Mouse (Mus musculus) CH12.LX (cell line): Measurements from ENCODE around the gene Picalm. TPM values are rescaled to one million over a fixed set of nuclear protein-coding genes. Genes with fewer than 3 reads are reported as not detected.

Experiments used
- DNase-seq: peaks from one replicate; pipeline ENCODE4 v3.0.0-alpha.2; 2013; ENCODE audit errors: extremely low read depth
- H3K27ac ChIP-seq: 2 replicates; pipeline ENCODE4 v1.5.1; 2012; ENCODE audit warnings: low read depth, mild to moderate bottlenecking, control low read depth, moderate library complexity; ENCODE audit not compliant: insufficient read depth
- H3K27me3 ChIP-seq: replicated peaks from 2 replicates; pipeline ENCODE3; 2012; ENCODE audit warnings: inconsistent platforms
- H3K36me3 ChIP-seq, 2 experiments: replicated peaks in 1 of 2; 2 replicates each; pipeline versions ENCODE3 to v1.6.1; 2012; ENCODE audit warnings: inconsistent platforms in 1 of 2, low read length in 1 of 2, mild to moderate bottlenecking in 1 of 2, mixed read lengths in 1 of 2, moderate library complexity in 1 of 2; ENCODE audit not compliant: control insufficient read depth in 1 of 2, insufficient read depth in 1 of 2
- H3K4me1 ChIP-seq, 2 experiments: 2 replicates each; pipeline ENCODE4 v1.6.1; 2012; ENCODE audit warnings: inconsistent platforms in 1 of 2, moderate library complexity in 1 of 2; ENCODE audit not compliant: insufficient read depth in 2 of 2, control insufficient read depth in 1 of 2
- H3K4me2 ChIP-seq: 2 replicates; pipeline ENCODE4 v1.6.1; 2012; ENCODE audit warnings: low read depth, mild to moderate bottlenecking, control low read depth; ENCODE audit not compliant: poor library complexity, insufficient read depth, severe bottlenecking
- H3K4me3 ChIP-seq, 3 experiments: fragments of 150-350 bp in 1 of 3; sonication (generic) in 1 of 3; replicated peaks in 1 of 3; 2 replicates each; pipeline versions ENCODE3 to v1.5.1; 2011 to 2012; ENCODE audit warnings: low read depth in 2 of 3, low read length in 2 of 3, mild to moderate bottlenecking in 2 of 3, moderate library complexity in 2 of 3, control low read depth in 1 of 3, improper control_type of control experiment in 1 of 3, inconsistent platforms in 1 of 3, mixed read lengths in 1 of 3; ENCODE audit not compliant: poor library complexity in 1 of 3
- H3K79me2 ChIP-seq: replicated peaks from 2 replicates; pipeline ENCODE4 v1.6.1; 2012; ENCODE audit warnings: mild to moderate bottlenecking, moderate library complexity; ENCODE audit not compliant: control insufficient read depth, poor library complexity, insufficient read depth, severe bottlenecking; ENCODE audit errors: extremely low read depth
- H3K9ac ChIP-seq: 2 replicates; pipeline ENCODE4 v1.6.1; 2012; ENCODE audit warnings: low read depth, mild to moderate bottlenecking, control low read depth, moderate library complexity; ENCODE audit not compliant: insufficient read depth
- H3K9me3 ChIP-seq: replicated peaks from 2 replicates; pipeline ENCODE3; 2012; ENCODE audit warnings: low read length, inconsistent platforms, mixed read lengths
- CHD2 ChIP-seq: IDR thresholded peaks from 2 replicates; pipeline ENCODE4 v1.6.1; 2011; ENCODE audit warnings: low read length, improper control_type of control experiment
- E2F4 ChIP-seq: IDR thresholded peaks from 2 replicates; pipeline ENCODE4 v1.6.1; 2011; ENCODE audit warnings: low read depth, low read length, improper control_type of control experiment; ENCODE audit not compliant: insufficient replicate concordance
- EP300 ChIP-seq: IDR thresholded peaks from 2 replicates; pipeline ENCODE4 v1.6.1; 2011; ENCODE audit warnings: low read length, improper control_type of control experiment
- GABPA ChIP-seq: IDR thresholded peaks from 2 replicates; pipeline ENCODE4 v1.6.1; 2012; ENCODE audit warnings: low read depth, low read length, improper control_type of control experiment, inconsistent platforms; ENCODE audit not compliant: insufficient replicate concordance
- IRF4 ChIP-seq: IDR thresholded peaks from 2 replicates; pipeline ENCODE4 v1.6.1; 2014; ENCODE audit warnings: low read depth, mild to moderate bottlenecking, inconsistent platforms, low read length, improper control_type of control experiment
- KAT2A ChIP-seq: IDR thresholded peaks from 2 replicates; pipeline ENCODE4 v1.6.1; 2012; ENCODE audit warnings: low read length, improper control_type of control experiment, inconsistent platforms; ENCODE audit not compliant: insufficient replicate concordance
- MAFK ChIP-seq: IDR thresholded peaks from 2 replicates; pipeline ENCODE4 v1.6.1; 2011; ENCODE audit warnings: low read length, improper control_type of control experiment; ENCODE audit not compliant: insufficient replicate concordance
- MAZ ChIP-seq: IDR thresholded peaks from 2 replicates; pipeline ENCODE4 v1.6.1; 2012; ENCODE audit warnings: low read depth, mild to moderate bottlenecking, inconsistent platforms, low read length, improper control_type of control experiment, moderate library complexity
- NELFE ChIP-seq: IDR thresholded peaks from 2 replicates; pipeline ENCODE4 v1.6.1; 2011; ENCODE audit warnings: low read depth, low read length, improper control_type of control experiment
- NRF1 ChIP-seq: IDR thresholded peaks from 2 replicates; pipeline ENCODE4 v1.6.1; 2014; ENCODE audit warnings: low read depth, mild to moderate bottlenecking, inconsistent platforms, low read length, improper control_type of control experiment, moderate library complexity
- PAX5 ChIP-seq: IDR thresholded peaks from 2 replicates; pipeline ENCODE4 v1.6.1; 2012; ENCODE audit warnings: low read length, inconsistent platforms, mixed read lengths
- POLR2AphosphoS2 ChIP-seq: IDR thresholded peaks from 2 replicates; pipeline ENCODE4 v1.6.1; 2011; ENCODE audit warnings: low read depth, low read length, improper control_type of control experiment
- RCOR1 ChIP-seq: conservative IDR thresholded peaks from 2 replicates; pipeline ENCODE4 v1.6.1; 2012; ENCODE audit warnings: low read depth, mild to moderate bottlenecking, inconsistent platforms, low read length, improper control_type of control experiment
- SMC3 ChIP-seq: IDR thresholded peaks from 2 replicates; pipeline ENCODE4 v1.6.1; 2011; ENCODE audit warnings: low read depth, low read length, improper control_type of control experiment
- UBTF ChIP-seq: IDR thresholded peaks from 2 replicates; pipeline ENCODE4 v1.6.1; 2012; ENCODE audit warnings: low read depth, mild to moderate bottlenecking, inconsistent platforms, low read length, improper control_type of control experiment, moderate library complexity
- USF1 ChIP-seq: IDR thresholded peaks from 2 replicates; pipeline ENCODE4 v1.6.1; 2014; ENCODE audit warnings: low read depth, mild to moderate bottlenecking, inconsistent platforms, low read length, improper control_type of control experiment
- USF2 ChIP-seq: conservative IDR thresholded peaks from 2 replicates; pipeline ENCODE4 v1.6.1; 2011; ENCODE audit warnings: low read depth, low read length, improper control_type of control experiment
- ZKSCAN1 ChIP-seq: IDR thresholded peaks from 2 replicates; pipeline ENCODE4 v1.6.1; 2012; ENCODE audit warnings: low read depth, inconsistent platforms, low read length, improper control_type of control experiment, borderline replicate concordance
- ZMIZ1 ChIP-seq: IDR thresholded peaks from 2 replicates; pipeline ENCODE4 v1.6.1; 2012; ENCODE audit warnings: low read depth, mild to moderate bottlenecking, inconsistent platforms, low read length, improper control_type of control experiment
- ZNF384 ChIP-seq: IDR thresholded peaks from 2 replicates; pipeline ENCODE4 v1.6.1; 2012; ENCODE audit warnings: low read depth, low read length, improper control_type of control experiment, inconsistent platforms
- dilution Hi-C: fragments of 300-500 bp; cut with MboI; formaldehyde crosslinking; loops from 2 replicates; pipeline ENCODE4 v1.14.3; 2020; ENCODE audit warnings: low sequenced_read_pairs; ENCODE audit not compliant: extremely low pct_unique_long_range_greater_than_20kb, extremely low pct_ligation_motif_present
- in situ Hi-C: fragments of 300-500 bp; cut with MboI; formaldehyde crosslinking; loops from 3 replicates; pipeline ENCODE4 v1.14.3; 2019; ENCODE audit warnings: low sequenced_read_pairs, low pct_ligation_motif_present, low pct_unique_long_range_greater_than_20kb, mixed read lengths
- polyA plus RNA-seq: library from polyadenylated mRNA; unstranded; fragments of >175 nt; gene quantifications from 2 replicates; pipeline ENCODE4 v1.2.1, GENCODE M21; 2012; ENCODE audit warnings: low read depth; ENCODE audit not compliant: insufficient read length
- total RNA-seq, 2 experiments: library from RNA; depleted of rRNA; stranded (reverse); fragments of 300-350 nt in 1 of 2; fragments of >200 nt in 1 of 2; gene quantifications; 2 replicates each; pipeline ENCODE4 v1.2.3; 2012 to 2014

Gene Picalm
- total and polyA plus RNA-seq, 3 experiments: 27.6 to 94.3 (median 53.4) TPM

DNA sequence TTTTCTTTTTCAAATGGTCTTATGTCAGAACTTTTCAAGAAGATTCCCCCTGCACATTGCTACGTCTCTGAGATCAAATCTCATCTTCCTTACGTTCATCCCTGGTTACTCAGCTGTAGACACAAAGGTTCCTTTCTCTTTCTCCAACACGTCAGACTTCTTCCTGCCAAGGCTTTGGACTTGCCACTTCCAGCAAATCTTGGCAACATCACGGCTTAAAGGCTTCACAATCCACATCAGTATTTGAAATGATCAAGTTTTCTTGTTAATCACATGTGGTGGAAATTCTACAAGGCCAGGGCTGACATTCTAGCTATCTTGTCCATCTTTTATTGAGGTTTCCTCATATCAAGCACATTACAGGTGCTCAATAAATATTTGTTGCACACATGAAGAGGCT is 39.0 kb upstream of the Picalm start:
- H3K27ac ChIP-seq: no peak overlapping the region
- TF ChIP-seq GABPA: no peak
- no peak for TF ChIP-seq EP300
- no peak for TF ChIP-seq ZNF384
- TF ChIP-seq USF1: no peak
- TF ChIP-seq IRF4: no peak
- TF ChIP-seq ZKSCAN1: no peak
- TF ChIP-seq MAZ: no peak
- TF ChIP-seq ZMIZ1: no peak
- TF ChIP-seq NRF1: no peak
- no peak for TF ChIP-seq CHD2
- TF ChIP-seq SMC3: no peak
- TF ChIP-seq RCOR1: no peak
- TF ChIP-seq E2F4: no peak
- no peak for TF ChIP-seq NELFE
- no peak for TF ChIP-seq MAFK
- no peak for TF ChIP-seq POLR2AphosphoS2
- no peak for TF ChIP-seq USF2
- TF ChIP-seq UBTF: no peak
- no peak for TF ChIP-seq PAX5
- TF ChIP-seq, all 38 proteins: peak for 0
- Histone ChIP-seq H3K4me3 (no peak overlapping the region), H3K9me3 (peaks cover 3% of the 10 kb centered on the region), H3K79me2 (no peaks in the 10 kb centered on the region), H3K27me3 (peaks cover 4% of the 10 kb centered on the region), H3K4me2 (no peak overlapping the region), H3K4me1 (peaks cover 0 to 4% of the 10 kb centered on the region in 2 experiments; a peak in 1 of 4 replicates), H3K9ac (no peak overlapping the region), H3K36me3 (no peaks in the 10 kb centered on the region)
- dilution Hi-C loops (no loop called here), in situ Hi-C loops (no loop called here)
- DNase-seq: no peak

DNA sequence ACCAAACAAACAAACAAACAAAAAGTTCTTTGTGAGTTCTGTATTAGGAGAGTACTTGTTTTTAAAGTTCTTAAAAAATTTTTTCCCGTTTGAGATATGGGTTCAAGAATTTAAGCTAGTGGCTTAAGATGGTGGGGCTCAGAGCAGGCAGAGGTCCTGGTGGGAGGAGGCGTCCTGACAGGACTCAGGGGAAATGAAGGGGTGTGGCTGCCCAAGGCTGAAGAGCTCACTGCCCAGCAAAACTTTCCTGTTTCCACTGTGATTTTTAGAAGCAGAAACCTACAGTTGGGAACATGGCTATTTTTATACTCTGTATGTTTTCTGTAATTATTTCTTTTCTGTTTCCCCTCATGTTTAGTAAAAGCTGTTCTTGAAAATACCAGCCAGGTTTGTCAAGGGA is 38.3 kb upstream of the Picalm start:
- no peak for DNase-seq
- dilution Hi-C loops: no loop called here
- peaks cover 3% of the 10 kb centered on the region for H3K9me3 ChIP-seq
- TF ChIP-seq IRF4 (no peak), E2F4 (no peak), USF1 (no peak), KAT2A (no peak)
- TF ChIP-seq, all 38 proteins: peak for 0
- H3K4me1 ChIP-seq: peaks cover 2 to 8% of the 10 kb centered on the region in 2 experiments
- H3K9ac ChIP-seq: no peak overlapping the region
- no peak overlapping the region for H3K4me3 ChIP-seq
- H3K4me2 ChIP-seq: no peak overlapping the region
- in situ Hi-C loops: no loop called here
- H3K27me3 ChIP-seq: peaks cover 4% of the 10 kb centered on the region
- no peak overlapping the region for H3K27ac ChIP-seq
- H3K79me2 ChIP-seq: no peaks in the 10 kb centered on the region
- H3K36me3 ChIP-seq: no peaks in the 10 kb centered on the region
